Mouse (Mus musculus): ENCODE data around the gene Ndfip2. TPM values are rescaled to one million over a fixed set of nuclear protein-coding genes. Genes with fewer than 3 reads are reported as not detected.

The Ndfip2 gene
- total RNA-seq (2015): 30.7 and 31.9 TPM in 2 replicates
- total RNA-seq (2017): 12.1 and 15.8 TPM in 2 replicates

DNA sequence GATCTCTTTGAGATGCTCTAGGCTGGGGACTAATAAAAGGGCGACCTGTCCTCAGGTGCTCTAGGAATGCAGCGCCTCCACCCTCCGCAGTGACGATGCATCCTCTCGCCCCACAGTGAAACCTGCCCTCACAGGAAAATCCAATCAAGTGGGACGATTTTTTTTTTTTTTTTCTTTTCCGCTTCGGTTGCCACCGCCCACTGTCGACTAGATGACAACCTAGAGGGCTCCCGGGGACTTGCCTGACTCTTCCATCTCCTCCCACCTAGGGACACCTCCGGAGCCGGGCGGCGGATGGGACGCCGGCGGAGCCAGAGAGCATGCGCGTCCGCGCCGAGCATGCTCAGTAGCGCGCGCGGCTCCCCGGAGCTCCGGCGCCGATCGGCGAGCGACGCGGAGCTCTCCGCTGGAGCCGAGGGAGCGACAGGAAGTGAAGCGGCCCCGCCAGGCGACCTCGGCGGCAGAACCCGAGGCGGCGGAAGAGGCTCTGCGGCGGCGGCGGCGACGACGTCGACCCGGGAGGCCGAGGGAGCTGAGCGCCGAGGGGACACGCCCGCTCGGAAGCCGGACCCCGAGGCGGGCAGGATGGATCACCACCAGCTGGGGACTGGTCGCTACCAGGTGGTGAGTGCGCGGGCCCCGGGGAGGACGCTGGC is at the start of gene Ndfip2:
Gene Ndfip2, plus strand, starts transcription at position 195 of the 656 bp plus-strand sequence.
- ATAC-seq (ENCODE audit: poor library complexity, severe bottlenecking): peak; percentile 93

DNA sequence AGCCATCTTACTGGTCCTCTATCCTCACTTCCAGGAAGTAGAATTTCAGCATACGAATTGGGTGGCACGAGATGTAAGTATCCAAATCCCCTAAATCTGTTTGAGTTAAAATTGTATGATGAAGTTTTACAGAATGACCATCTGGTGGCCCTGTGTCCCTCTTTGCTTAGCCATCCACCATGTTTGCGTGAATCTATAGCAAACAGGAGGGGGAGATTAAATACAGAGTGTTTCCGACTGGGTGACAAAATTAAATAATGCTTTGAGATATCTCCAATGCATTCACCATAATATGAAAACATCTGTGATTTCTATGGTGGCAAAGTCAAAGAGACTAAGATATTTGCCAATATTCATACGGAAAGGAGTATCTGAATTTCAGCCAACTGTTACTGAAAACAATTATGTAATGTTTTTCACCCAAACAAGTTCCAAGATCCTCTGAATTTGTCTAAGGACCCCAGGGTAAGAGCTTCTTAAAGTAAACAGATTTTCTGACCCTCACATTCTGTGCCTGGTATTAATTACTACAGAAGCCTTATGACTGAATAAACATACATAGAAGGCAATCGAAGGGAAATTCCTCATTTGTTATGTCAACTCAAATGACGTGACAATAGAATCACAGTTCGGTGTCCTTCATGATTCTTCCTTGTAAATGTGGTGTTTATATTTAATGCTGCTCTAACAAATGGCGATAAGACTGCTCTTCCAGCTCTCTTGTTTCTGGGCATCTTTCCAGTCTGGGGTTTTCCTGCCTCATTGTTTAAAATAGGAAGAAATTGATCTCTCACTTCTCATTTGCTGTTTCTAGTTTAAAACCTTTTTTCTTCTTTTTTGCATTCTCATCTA is 38.6 kb upstream of the Ndfip2 start:
- ATAC-seq (ENCODE audit: poor library complexity, severe bottlenecking): no peak

DNA sequence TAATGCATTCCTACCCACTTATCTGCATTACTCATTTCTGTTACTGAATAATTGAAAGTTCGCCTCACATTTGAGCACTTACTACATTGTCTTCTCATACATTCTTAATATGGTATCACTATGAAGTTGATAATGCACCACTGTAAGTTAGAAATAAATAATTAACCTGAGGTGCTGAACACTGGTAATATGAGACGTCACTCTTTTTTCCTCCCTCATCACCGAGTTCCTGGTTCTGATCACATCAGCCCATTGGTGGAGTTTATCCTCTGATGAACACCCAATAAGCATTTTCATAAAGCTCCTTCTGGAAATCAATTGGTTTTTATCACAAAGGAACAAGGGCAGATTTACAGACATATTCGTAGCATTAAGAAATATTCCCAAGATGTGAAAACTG is 36.1 kb upstream of the Ndfip2 start:
- no peak for ATAC-seq (ENCODE audit: poor library complexity, severe bottlenecking)

DNA sequence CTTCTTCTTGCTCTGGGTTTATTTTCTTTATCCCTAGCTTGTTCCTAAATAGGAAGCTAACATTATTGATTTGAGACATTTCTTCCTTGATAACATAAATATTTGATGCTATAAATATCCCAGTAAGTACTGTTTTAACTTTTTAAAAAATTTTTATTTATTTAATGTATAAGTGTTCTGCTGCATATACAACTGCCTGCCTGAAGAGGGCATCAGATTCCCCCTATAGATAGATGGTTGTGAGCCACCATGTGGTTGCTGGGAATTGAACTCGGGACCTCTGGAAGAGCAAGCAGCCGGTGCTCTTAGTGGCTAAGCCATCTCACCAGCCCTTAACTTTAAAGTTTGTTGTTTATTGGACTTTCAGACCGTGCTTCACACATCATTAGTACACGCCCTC is 32.6 kb upstream of the Ndfip2 start:
- no peak for ATAC-seq (ENCODE audit: poor library complexity, severe bottlenecking)

DNA sequence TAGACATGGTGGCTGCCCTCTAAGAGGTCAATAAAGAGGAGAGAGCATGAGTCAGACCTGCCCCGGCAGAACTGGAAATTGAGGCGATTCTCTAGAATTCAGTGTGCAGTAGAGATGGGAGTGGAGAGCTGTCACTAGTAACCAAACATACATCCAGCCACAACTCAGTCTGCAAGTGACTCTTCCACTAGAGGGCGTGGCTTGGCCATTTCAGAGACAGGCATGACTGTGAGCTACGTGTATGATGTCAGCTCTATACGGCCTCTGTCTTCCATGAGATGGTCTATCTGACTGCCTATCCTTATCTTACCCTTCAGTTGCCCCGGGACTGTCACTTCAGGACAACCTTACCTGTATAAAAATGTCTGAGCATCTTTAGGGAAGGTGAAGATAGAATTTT is 26.0 kb upstream of the Ndfip2 start:
- ATAC-seq (ENCODE audit: poor library complexity, severe bottlenecking): peak; percentile 81

DNA sequence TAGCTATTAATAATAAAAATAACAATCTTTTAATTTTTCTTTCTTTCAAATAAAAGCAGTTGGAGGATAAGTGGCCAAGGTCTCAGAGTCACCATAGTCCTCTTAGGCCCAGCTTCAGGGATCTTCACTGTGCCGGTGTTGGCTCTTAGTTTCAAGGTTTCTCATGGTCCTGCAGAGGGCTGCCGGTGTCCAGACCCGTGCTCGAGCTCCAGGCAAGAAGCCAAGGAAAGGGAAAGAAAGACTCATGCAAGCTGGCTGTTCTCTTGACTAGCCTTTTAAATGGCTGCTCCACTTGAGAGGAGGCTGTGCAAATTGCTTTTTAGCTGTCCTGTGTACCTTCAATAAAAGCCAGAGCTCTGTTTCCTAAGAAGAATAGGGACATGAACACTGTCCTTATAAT is 21.8 kb upstream of the Ndfip2 start:
- ATAC-seq (ENCODE audit: poor library complexity, severe bottlenecking): no peak

DNA sequence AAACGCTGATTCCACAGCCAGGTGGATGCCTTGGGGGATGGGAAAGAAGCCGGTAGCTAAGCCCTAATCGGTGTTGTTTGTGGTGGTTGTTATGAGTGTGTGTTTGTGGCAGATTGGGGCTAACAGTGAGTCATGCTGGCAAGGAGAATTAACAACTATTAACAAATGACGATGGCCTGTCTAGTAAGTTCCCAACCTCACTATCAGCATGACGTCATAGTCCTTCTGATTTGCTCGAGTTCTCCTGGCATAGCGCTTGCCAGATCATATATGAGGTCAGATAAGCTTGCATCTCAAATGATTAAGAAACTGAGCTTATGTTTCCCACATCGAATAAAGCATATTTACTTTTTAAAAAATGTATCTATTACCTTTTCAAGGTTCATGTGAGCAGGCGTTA is 20.6 kb upstream of the Ndfip2 start:
- ATAC-seq (ENCODE audit: poor library complexity, severe bottlenecking): no peak

DNA sequence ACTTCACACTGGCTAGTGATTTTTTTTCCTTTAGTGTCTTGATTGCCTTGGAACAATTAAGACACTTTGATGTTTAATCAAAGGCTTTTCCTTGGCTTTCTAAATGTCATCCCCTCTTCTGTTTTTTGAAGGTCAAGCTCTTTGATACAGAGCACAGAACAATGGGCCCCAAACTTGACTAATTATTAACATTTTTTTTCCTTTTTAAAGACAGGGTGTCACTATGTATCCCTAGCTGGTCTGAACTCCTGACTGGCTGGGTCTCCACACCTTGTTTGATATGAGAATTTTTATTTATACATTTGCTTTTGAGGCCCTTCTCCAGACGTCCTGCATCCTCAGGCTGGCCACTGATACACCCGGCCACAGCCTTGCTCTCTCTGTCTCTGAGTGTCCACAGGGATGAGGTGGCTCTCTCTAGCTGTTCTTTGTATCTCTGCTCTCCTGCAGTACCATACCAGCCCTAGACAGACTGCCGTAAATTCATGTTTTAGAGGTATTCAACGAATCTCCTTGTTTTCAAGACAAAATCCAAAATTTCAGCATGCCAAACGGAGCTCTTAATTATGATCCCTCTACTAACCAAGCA is 19.8 kb upstream of the Ndfip2 start:
- ATAC-seq (ENCODE audit: poor library complexity, severe bottlenecking): no peak

DNA sequence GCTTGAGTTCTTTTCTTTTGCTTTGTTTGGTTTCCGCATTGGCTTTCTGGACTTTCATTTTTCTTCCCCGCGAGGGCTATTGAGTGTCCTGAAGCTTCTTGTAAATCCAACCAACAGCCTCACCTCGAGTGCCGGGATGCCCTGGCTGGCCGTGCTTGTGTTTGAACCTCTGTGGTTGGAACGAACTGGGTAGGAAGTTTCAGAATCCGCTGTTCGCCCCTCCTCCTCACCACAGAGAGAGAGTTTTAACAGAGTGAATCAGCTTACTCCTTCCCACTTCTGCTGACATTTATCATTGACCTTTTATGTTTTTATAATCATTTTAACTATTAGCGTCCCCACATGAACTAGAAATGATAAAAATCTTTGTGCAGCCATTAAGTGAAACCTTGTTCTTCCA is 18.3 kb upstream of the Ndfip2 start:
- no peak for ATAC-seq (ENCODE audit: poor library complexity, severe bottlenecking)

DNA sequence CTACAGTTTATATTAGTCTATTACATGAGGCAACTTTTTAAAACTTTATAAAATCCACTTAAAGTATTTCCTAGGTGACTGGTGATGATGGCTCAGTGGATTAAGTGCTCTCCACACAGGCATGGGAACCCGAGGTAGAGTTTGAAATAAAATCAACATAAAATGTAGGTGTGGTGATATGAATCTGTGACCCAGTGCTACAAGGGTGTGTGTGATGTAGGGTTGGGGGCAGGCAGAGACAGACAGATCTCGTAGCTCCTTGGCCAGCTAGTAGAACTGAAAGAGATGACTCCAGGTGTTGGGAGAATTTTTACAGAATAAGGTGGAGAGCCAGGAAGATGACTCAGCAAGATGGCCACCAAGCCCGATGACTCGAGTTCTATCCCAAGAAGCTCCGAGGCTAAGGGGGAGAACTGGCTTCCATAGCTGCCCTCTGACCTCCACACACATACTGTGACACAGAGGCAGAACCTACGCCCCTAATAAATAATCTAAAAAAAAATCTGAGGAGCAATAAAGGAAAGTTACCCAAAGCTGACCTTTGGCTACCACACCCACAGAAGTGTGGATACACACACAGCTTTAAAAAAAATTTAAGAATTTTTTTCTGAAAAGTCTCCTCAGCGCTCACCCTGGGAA is 14.4 kb upstream of the Ndfip2 start:
- no peak for ATAC-seq (ENCODE audit: poor library complexity, severe bottlenecking)

DNA sequence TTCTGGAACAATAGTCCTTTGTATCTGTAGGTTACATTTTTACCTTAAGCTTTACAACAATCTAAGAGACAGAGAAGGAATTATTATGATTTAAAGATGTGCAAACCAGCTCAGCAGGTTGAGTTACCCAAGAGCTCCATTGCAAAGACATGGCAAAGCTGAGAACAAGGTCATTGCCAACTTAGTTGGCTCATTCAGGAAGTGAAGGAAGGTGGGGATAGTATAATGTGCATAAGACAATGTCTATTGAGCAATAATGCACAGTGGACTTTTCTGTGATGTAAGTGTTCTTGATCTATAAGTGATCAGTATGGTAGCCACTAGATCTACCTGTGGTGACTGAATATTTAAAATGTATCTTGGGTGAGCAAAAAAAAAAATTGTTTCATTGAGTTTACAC is 7.3 kb upstream of the Ndfip2 start:
- ATAC-seq (ENCODE audit: poor library complexity, severe bottlenecking): 0 out of 2 replicates have a peak, but pooled peaks have one; percentile 21

DNA sequence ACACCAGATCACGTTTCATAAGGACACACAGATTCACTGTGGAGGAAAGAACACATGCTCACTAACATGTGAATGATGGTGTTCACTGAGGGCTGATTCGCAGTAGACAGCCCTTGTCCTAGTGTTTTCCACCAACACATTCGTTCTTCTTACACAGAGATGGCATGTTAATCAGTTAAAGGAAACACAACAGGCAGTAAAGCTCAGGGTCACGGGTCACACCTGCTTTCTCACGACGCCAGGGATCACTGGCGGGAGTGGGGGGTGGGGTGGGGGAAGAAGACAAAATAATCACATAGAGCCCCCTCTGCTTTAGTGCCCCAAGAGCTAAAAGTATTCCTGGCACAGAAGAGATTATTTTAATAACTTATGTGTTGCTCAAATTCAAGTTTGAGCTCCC is 5.1 kb upstream of the Ndfip2 start:
- ATAC-seq (ENCODE audit: poor library complexity, severe bottlenecking): no peak

DNA sequence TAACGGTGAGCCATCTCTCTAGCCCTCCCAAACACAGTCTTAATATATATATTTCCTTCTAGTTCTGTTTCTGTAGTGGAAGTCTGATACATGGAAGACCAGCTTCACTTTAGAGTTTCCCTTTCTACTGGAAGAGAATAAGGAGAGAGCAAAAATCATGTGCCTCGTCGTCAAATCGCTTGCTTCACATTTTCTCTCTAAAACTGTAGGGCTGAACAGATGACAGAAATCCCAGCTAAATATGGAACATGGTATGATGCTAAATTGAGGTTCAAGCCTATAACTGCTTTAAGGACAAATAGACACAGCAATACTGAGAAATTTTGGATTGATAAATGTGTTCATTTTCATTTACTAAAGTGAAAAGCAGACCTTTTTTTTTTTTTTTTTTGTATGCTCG is 4.0 kb upstream of the Ndfip2 start:
- ATAC-seq (ENCODE audit: poor library complexity, severe bottlenecking): no peak

DNA sequence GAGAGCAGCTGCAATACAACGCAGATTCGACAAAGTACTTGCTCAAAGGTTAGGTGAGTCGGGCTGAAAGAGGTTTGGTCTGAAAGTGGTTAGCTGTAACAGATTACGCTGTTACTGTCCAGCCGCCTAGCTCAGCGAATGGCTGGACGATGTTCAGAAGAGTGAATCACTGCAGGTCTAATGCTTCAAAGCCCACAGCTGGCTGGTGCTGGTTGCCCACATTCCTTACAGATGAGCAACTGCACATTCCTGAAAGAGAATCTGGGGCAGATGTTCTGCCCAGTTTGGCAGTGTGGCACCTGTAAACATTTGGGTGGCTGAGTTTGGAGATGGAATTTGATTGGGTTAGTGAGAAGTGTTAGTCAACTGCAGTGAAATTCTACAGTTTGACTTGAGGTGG is 2.8 kb upstream of the Ndfip2 start:
- no peak for ATAC-seq (ENCODE audit: poor library complexity, severe bottlenecking)

DNA sequence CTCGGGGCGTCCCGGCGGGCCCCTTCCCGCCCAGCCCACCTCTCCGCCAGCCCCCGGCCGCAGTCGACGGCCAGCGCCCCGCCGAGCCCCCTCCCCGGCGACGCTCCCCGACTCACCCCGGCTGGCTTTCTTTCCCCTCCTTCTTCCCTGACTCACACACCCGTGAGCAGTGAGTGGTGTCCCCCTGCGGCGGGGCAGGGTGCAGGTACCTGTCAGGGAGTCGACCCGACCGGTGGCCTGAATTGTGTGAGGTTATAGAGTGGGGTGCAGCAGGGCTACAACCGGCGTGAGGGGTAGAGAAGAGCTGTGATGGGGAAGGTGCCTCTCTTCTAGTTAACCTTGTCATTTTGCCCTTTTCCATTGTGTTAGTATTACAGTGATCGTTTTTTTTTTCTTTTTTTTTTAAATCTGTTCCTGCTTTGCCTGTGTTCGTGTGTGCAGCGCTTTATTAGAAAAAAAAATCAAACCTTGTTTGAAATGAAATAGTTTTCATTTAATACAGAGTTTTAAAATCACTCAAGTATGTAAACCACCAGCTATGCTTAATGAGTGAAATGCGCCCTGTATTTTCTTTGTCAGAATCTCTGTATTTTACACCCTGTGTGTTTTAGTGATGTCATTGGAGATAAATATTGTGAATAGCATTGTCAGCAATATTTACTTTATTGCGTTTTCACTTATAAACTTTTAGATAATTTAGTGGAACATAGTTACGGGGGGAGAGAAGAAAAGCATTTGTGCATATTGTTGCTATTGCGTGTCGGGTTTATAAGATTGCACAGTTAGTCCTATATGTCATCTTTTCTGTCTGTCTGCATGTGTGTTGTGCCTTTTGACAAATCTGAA is 885 bp downstream of the Ndfip2 start:
- ATAC-seq (ENCODE audit: poor library complexity, severe bottlenecking): peak; percentile 61

DNA sequence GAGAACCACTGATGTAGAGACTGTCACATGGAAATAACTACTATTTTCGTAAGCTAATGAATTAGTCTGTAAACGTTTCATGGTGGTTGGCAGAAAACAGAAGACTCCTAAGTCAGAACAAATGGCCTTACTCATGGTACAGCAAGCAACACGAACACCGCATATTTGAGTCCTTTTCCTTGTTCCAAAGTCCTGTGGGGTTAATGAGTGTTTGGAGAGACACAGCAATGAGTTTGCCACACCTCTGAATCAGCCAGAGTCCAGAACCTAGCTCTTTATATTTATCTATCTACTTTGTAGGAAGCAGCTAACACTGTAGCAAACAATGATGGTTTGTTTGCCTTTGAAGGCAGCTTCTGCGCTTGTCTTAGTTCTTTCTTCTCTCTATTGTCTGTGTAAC is 4.5 kb downstream of the Ndfip2 start:
- ATAC-seq (ENCODE audit: poor library complexity, severe bottlenecking): no peak

DNA sequence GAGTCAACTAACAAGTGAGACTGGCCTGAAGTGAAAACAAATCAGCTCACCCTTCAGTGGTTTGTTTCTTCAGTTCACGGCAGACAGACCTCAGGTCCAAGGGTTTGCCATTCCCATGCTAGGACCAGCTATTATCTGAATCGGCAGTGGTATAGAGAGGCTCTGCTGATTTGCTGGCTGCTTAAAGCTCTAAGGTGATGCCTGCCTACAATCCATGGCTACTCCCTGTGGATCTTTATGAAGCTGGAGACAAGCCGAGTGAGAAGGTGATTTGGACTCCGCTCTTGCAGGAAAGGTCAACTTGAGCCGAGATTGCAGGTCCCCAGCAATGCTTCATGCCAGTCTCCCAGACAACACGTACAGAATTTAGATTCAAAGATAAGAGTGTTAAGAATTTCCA is 8.7 kb downstream of the Ndfip2 start:
- no peak for ATAC-seq (ENCODE audit: poor library complexity, severe bottlenecking)

DNA sequence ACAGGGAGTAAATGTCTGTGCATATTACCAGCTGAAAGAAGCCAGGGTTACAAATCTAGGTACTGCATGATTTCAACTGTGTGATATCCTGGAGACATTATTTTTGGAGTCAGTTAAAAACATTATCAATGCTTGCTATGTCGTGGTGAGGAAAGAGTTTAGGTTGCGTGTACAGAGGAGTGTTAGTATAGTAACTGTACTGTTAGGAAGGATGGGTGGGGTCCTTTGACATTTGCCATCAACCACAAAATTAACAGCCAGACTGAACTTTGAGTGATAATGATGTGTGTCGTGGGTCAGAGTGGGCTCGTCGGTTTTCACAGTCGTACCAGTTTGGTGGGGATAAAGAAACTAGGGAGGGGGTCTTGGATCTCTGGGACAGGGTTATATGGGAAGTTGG is 13.7 kb downstream of the Ndfip2 start:
- ATAC-seq (ENCODE audit: poor library complexity, severe bottlenecking): no peak

DNA sequence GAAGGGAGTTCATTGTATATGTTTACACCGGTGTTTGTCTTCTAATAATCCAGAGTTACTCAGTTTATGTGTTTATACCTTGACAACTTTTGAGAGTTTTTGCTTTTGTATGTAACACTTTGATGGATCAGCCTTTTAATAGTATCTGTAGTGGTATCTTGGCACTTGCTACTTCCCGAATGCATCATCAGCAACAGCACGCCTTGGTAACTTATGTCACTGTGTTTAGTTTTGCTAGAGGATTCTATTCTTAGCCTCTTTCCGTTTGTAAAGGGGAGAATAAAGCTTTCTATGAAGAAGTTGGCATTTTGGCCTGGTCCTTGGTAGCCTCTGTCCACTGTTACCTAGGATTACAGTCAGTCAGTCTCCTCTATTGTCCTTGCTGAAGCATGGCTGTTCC is 14.2 kb downstream of the Ndfip2 start:
- ATAC-seq (ENCODE audit: poor library complexity, severe bottlenecking): no peak

DNA sequence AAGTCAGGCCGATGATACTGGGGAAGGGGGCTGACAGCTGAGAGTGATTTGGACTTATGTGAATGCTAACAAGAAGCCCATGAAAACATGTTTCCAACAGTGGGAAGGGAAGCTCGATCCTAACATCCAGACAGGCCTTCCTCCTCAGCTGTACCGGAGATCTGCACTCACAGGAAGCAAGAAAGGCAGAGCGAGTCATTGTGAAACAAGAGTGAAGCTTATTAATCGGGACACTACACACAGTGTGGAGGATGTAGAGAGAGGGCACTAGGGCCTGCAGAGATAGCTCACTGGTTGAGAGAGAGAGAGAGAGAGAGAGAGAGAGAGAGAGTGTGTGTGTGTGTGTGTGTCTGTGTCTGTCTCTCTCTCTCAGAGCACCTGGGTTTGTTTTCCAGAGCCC is 16.8 kb downstream of the Ndfip2 start:
- ATAC-seq (ENCODE audit: poor library complexity, severe bottlenecking): no peak

DNA sequence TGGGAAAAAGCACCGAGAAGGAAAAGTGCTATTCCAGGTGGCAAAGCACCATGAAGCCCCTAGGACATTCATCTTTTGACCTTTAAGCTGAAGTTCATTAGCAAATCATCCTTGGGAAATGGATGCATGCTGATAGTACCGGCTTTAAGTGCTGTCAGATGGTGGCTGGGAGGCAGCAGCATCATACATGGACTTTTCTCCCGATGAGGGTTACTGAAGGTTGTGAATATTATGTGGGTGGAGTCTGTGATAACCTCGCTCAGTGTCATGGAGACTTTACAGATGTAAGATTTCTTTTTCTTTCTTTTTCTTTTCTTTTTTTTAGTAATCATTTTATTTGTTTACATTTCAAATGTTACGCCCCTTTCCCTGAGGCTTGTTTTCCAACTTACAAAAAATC is 18.9 kb downstream of the Ndfip2 start:
- no peak for ATAC-seq (ENCODE audit: poor library complexity, severe bottlenecking)

All from megakaryocyte, adult 5-6 weeks (primary cell).